Mouse (Mus musculus) cerebellum, postnatal 4 days (tissue): ENCODE measurements around the gene Sorcs2.

ENCODE experiments used
- DNase-seq, 2 experiments: peaks; one replicate each; pipeline ENCODE4 v3.0.0; 2022; ENCODE audit warnings: low spot score in 2 of 2, mixed read lengths in 1 of 2

Sorcs2 gene

DNA sequence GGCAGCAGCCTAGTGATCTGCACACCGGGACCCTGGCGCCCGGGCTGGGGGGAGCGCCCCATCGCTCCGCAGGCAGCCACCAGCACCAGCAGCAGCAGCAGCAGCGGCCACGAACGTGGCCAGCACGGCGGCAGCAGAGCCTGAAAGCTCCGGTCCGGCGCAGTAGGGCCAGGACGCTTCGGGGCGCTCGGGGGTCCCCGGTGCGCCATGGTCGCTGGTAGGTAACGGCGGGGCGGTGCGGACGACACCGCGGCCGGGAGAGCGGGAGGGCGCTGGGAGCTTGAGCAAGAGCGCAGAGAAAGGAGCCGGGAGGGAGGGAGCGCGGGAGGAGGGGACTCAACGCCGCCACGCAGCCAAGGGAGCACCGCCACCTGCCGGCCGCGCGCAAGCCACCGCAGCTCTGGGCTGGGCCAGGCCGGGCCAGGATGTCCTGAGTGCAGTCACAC lies at the start of gene Sorcs2:
Gene Sorcs2 (minus strand): TSS at position 303 of the 446 bp plus-strand sequence.
- peak; percentile 86 to 90 for DNase-seq

DNA sequence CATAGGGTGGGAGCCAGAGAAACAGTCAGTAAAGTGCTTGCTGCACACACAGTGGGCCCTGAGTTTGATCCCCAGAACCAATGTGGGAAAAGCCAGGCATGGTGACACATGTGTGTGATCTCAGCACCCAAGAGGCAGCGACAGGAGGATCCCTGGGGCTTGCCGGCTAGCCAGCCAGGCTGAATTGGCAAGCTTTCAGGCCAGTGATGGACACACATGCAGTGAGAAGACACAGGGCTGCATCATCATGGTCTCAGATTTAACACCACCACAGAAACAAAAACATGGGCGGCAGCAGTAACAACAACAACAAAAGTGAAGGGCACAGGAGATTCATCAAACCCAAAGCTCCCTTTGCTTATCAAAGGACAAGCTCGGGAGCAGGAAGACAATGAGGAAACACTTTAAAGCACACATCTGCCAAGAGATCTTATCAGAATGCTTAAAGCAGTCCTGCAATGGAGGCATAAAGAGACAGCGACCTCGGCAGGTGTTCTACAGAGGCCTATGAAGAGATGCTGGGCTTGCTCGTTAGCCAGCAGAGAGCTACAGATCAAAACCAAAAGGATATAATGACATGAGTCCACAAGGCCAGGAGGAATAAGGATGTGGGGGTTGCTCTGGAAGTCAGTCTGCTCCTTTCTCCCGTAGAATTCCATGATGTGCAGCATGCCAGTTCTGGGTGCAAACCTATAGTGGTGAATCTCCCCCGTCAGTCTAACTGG lies 48.4 kb upstream of the Sorcs2 start:
- no peak for DNase-seq

DNA sequence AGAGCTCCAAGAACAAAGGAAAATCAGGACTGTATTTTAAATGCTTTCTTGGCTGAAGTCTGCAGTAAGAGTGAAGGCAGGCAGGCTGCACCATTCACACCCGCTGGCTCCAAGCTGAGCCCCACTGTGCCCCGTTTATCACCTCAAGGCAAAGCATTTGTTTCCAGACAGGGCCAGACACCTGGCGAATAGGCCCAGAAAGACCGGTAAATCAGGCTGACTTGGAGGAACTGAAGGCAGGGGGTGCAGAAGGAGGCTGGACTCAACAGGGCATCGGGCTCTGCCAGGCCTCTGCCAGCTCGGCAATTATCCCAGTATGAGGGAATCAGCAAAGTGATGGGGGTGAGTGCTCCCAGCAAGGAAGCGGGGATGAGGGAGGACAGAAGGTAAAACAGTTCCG lies 47.1 kb upstream of the Sorcs2 start:
- peak in 1 of 2 experiments; percentile 38 for DNase-seq

DNA sequence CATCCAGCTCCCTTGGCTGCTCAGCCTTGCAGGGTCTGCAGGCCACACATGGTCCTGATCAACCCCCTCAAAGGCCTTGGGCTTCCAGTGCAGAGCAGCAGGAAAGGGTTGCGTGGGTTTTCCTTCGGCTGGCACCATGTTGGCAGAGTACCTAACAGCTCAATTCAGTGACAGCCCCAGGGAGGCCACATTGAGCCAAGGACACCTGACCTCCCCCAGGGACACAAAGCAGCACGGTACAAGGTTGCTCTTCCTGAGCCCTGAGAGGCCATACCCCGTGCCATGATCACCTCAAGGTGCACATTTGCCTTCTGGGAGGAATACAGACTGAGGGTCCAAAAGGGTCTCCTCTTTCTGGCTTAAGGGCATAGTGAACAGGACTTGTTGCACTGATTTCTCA lies 46.7 kb upstream of the Sorcs2 start:
- DNase-seq: no peak

DNA sequence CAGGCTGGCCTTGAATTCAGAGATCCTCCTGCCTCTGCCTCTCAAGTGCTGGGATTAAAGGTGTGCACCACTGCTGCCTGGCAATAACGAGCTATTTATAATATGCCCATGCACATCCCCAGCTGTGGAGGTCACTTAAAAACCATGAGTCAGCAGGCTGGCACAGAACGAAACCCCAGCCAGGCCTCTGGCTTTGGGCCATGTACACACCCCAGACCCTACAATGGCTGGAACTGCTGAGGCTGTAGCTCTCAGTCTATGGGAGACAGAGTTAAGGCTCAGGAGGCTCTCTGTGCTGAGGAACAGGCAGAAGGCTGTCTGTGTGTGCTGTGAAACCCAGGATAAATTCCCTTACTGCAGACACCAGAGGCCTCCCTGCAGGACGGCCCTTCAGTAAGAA lies 42.8 kb upstream of the Sorcs2 start:
- no peak for DNase-seq

DNA sequence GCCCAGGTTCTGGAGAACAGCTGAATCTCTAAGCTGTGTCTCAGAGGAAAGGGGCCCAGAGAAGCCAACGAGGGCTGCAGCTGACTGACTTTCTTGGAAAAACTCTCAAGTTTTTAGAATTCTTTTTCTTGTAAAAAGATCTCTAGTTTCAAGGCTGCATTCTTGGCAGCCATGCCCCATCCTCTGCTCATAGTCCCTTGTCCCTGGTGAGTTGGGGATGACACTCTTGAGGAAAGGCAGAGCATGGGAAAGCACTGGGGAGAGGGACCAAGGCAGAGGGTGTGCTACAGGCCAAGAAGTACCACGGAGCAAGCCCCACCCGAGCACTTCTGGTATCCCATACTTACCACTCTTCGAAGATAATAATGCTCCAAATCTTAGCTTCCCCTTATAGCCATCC lies 38.9 kb upstream of the Sorcs2 start:
- no peak for DNase-seq

DNA sequence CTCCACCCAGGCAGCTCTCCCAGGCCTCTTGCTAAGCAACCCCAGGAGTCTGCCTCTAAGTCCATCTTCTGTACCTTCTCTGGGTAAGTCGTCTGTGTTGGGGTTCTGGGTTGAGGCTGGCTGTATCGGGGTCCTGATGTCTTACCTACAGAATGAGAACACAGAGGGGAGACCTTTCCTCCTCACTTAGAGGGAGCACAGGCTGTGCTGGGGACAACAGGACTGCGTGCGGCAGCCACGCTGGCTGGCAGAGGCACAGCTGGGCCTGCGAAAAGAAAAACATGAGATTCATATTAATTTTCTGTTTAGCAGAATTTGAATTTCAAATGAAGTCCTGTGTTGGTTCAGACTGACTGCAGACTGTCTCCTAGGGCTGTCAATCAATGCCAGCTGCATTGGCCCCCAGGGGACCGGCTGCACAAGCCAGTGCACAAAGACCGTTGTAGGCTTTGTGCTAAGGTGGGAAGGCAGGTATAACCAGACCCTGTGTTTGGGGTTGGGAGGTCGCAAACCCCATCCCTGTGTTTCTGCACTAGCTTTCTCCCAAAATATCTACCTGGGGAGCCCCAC lies 36.5 kb upstream of the Sorcs2 start:
- DNase-seq: no peak

DNA sequence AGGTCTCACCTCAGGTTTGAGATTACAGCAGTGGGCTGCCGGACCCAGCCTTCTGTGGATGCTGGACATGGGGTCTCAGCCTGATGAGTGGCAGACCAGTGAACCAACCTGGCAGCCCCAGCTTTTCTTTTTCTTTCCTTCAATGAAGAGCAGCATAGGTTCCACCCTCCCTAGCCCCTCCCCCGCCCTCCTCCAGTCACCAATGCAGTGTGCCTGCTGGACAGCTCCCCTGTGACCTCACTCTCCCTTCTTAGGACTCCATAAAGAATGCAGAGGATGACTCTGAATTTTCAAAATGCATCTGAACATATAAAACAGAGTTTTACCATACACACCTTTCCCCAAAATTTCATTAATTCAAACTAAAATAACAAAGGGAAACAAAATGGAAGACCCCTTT lies 33.8 kb upstream of the Sorcs2 start:
- no peak for DNase-seq

DNA sequence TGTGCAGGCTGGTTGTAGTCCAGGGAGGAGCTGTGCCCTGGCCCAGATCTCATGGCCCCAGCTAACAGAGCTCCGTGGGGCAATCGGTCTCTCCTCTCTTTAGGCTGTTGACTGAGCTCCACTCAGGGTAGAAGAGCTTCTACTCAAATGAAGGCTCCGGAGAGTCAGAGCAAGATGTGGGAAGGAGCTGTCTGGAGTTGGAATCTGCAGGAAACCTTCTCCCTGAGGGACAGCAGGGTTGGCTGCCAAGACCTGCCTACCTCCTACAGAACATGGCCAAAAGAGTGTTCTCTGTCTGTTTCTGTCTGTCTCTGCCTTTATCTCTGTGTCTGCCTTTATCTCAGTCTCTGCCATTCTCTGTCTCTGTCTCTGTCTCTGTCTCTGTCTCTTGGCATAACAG lies 31.6 kb upstream of the Sorcs2 start:
- no peak for DNase-seq

DNA sequence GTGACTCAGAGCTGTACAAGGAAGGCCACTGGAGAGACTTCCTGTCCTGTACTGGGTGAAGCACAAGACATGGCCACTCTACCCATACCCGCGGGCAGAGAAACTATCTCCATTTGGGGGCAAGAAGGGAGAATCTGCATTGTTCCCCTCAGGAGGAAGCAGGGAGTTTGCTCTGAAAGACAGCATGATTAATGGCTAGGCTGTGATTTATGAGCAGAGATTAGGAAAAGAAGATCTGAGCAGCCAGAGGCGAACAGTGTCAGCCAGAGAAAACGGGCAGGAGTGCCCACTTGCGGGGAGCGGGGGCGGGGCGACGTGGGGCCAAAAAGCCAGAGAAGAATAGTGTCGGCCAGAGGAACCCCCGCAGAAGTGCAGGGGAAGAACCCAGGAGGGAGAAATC lies 29.9 kb upstream of the Sorcs2 start:
- no peak for DNase-seq

DNA sequence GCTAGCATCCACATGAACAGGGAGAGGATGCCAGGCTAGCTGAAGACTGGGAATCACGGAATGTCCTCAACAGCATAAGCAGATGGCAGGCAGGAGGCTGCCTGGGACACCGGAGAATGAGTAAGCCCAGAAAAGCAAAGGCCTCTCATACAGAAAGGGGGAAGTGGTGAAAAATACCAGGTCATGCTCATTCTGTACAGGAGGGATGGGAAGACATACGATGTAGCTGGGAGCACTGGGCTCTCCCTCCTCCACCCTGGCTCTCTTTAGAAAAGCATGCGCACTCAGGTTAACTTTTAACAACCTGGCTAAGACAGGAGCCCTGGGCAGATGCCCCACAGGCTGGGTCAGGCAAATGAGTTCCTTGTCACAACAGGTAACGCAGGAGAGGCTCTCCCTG lies 28.5 kb upstream of the Sorcs2 start:
- no peak for DNase-seq

DNA sequence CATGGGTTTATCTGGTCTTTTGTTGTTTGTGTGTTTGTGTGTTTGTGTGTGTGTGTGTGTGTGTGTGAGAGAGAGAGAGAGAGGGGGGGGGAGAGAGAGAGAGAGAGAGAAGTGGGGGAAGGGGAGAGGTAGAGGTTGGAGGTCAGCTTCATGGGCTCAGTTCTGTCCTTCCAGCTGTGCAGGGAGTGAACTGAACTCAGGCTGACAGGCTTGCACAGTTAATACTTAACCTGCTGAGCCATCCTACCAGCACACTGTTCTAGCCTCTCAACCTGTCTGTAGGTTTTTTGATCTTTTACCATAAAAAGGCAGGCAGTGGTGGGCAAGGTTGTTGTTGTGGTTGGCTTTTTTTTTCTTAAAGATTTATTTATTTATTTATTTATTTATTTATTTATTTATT lies 26.7 kb upstream of the Sorcs2 start:
- DNase-seq: no peak

DNA sequence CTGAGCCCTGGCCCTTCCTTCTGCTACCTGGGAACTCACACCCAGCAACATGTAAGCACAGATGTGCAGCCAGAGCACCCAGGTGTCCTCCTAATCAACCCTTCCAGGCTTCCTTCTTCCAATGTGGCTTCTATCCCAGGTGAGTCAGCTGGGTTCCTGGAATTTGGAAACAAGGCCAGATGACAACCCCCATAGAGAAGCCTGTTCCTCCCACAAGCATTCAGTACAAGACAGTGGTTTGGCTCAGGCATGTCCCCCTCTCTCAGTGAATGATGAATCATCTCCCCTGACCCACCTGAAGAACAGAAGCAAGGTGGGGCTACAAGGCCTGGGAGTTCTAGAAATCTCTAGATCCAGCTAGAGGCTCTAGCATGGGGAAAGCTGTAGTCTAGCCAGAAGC lies 24.8 kb upstream of the Sorcs2 start:
- no peak for DNase-seq

DNA sequence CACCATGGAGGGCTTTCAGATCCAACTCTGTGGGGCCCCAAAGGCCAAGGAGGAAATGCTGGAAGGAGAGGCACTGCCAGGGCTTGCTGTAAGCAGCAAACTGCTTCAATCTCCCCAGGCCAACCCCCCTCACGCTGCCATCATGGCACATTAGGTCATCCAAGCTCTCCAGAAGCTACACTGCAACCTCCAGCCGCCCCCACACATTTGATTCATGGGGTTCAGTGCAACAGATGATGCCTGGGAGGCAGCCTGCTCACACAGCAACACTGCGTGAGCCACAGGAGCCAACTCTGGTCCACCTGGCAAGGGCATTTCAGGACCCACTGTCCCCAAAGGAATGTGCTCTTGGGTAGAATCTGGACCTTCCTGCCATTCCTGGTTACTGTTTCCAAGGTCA lies 21.9 kb upstream of the Sorcs2 start:
- no peak for DNase-seq

DNA sequence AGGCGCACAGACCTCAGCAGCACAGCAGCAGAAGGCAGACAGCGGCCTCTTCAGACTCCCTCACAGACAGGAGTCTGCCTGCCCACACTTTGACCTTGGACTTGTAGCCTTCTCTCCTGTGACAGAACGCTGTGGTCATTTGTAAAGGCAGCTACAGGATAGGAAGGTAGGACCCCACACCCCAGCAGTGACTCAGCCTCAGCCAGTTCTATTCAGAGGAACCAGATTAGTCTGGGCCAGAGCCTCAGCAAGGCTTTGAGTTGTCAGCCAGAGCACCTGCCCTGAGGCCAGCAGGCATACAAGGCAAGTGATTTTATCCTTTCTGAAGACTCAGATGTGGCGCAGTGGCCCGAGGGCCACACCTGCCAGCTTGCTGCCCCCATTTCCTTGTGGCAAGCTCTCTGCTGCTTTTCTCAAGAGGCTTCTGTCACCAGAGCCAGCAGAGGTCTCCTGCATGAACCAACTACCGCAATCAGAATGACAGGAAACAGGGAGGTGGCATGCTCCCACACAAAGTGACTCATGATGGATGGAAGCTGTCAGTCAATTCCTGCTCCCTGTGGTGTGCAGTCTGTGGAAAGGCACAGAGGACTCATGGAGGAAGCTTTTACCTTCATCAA lies 16.9 kb upstream of the Sorcs2 start:
- DNase-seq: no peak

DNA sequence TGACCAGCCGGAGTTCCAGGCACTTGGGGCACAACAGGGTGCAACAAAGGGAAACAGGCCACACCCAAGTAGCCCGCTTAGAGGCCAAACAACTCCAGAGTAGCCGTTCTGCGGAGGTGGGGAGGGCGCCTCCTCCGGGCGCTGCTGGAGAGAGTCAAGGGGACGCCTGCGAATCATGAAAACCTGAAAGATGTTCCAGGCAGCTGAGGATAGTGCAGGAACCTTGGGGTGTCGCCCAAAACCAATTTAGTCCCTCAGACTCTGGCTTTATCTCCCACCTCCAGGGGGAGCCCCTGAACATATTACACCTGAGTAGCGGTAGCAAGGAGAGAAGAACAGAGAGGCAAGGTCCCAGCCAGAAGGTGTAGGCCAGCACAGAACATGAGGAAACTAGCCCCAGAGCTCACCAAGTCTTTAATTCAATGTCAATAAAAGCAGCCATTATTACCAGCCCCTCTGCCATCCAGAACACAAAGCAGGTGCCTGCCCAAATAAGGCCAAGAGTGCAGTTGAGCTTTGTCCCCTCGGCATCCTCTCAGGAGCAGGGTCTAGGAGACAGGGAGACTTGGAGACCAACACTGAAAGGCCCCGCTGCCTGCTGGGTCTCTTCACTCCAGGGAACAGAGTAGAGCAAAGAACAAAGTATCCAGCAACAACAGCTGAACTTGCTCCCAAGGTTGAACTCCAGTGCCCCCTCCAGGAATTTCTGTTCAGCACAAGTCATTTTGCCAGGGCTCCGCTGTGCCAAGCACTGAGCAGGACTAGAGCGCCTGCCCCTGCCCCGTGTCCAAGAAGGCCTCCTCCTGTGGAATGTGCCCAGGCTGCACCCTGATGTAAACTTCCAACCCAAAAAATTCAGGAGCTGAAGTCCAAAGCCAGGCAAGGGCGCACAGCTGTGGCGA lies 775 bp upstream of the Sorcs2 start:
- DNase-seq: peak in 1 of 2 experiments; percentile 57

DNA sequence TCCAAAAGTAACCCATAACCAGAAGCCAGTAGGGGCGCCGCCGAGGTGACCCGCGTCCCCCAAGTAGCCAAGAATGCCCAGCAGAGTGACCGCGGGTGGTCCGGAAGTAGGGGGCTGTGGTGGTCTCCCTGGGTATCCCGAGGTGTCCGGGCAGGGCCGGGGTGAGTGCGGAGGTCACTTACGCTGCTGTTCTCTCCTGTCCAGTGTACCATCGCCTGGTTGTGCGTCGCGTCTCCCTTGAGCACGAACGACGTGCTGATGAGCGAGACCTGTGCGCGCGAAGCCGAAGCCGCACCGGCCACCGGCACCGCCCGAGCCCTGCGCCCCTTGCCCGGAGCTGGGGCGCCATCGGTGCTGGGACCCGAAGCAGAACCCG lies 567 bp downstream of the Sorcs2 start:
- no peak for DNase-seq

DNA sequence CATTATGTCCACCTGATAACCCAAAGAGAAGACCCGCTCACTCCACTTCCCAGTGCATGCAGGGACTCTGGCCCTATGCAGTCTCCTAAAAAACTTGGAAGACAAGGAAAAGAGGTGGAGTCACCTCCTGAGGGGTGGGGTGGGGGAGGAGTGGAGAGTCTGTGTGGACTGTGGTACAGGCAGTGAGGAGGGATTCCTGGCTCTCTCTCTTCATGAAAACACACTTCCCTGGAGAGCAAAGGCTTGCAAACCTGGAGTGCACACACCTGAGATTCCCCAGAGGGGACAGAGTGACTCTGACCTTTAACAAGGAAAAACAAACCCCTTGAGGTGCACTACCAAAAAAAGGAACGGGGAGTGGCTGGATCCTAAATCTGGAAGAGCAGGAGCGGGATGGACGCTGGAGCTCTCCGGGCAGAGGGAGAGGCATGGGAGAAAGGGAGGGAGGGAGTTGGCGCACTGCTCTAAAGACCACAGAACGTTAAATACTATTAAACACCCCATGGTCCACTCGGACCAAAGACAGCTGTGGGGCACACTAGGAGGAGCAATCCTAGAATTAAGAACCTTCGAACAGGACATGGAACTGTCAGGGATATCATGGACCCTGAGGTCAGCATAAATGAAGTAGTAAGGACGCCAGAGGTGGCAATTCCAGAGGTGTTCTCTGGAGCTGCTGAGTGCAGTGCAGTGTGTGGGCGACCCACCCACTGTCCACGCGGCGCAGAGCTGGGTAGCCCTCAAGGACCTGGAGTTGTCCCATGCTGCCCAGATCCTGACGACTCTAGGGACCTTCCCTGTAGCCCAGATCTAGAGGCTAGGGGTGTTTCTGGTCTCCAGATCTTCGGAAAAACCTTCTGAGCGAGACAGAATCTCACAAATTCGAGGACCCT lies 1.2 kb downstream of the Sorcs2 start:
- no peak for DNase-seq

DNA sequence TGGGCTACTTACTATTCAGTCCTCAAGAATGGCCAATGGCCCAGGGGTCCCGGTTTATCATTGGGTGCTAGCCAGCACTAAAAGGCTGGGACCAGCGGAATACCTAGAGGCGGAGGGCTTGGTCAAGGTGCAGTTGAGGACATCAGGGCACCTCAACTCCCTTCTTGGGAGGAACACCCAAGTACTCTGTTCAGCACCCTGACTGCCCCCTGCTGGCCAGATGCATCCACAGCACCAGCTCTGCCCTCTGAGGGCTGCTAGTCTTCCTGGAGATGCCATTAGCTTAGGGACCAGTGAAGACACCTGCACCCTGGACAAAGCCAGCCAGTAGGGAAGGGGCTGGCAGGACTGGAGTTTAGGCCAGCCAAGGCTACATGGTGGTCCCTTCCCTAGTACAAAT lies 1.9 kb downstream of the Sorcs2 start:
- DNase-seq: peak; percentile 69 to 82

DNA sequence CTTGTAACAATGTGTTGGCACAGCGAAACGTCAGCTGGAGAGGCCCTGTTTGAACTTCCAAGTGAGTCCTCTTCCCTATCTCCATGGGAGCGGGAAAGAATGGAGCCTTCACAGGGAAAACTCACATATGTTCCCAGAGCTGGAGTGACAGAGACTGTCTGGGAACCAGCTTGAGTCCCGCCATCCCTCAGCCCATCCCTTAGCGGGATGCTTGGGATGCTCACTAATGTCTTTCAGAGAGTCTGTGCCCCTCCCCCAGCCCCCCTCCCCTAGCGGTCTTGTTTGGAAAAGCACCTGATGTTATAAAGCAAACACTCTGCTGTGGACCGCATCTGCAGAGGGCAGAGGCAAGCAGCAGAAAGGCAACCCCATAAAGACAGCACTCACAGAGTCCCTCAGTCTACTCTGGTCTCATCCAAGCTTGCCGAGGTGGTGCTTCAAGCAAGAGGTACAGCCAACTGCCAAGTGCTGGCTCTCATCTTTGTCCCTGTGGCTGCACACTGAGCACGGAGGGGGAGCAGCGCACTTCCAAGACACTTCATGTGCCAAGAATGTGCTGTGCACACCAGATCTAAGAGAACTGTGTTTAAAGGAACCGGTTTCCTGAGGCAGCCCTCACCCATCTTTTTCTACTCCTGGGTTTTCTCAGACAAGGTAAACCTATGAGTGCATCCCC lies 3.0 kb downstream of the Sorcs2 start:
- peak in 1 of 2 experiments; percentile 35 for DNase-seq

DNA sequence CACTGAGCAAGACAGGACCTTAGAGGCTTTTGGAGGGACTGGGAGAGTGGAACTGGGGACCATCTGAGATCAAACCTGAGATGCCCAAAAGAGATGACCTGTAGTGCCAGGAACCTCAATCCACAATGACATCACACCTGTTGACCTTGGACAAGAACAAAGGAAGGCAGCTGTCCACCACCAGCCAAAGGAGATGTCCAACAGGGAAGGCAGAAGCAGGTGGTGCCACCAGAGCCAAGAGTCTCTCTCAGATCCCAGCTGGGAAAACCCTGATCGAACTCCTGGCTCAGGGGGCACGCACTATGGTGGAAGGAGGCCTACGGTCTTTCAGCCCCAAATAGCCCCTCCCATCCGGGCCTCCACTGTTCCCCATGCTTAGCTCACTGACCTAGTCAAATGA lies 6.2 kb downstream of the Sorcs2 start:
- DNase-seq: no peak
